Mouse (Mus musculus) liver, embryonic 11.5 days (tissue): ENCODE measurements around the gene Itgb8. TPM values are rescaled to one million over a fixed set of nuclear protein-coding genes. Genes with fewer than 3 reads are reported as not detected.

Experiments used
- ATAC-seq: fragments of 200-750 bp; cut with Nextera tagmentation; replicated peaks from 2 replicates; pipeline ENCODE4 v1.8.0; 2017; ENCODE audit warnings: moderate number of reproducible peaks, mild to moderate bottlenecking, moderate TSS enrichment, moderate library complexity; ENCODE audit not compliant: low FRiP score
- DNase-seq: peaks from one replicate; pipeline ENCODE4 v3.0.0-alpha.2; 2017; ENCODE audit warnings: low spot score
- H3K27ac ChIP-seq: fragments of 300-500 bp; sonication (generic); 2 replicates; pipeline ENCODE4 v1.5.1; 2014; ENCODE audit warnings: mild to moderate bottlenecking, low read depth, low read length, control low read depth
- H3K27me3 ChIP-seq: fragments of 300-500 bp; sonication (generic); replicated peaks from 2 replicates; pipeline ENCODE4 v1.6.1; 2014; ENCODE audit warnings: low read length, mixed read lengths; ENCODE audit not compliant: control insufficient read depth, insufficient read depth
- H3K36me3 ChIP-seq: fragments of 300-500 bp; sonication (generic); 2 replicates; pipeline ENCODE4 v1.6.1; 2014; ENCODE audit warnings: mild to moderate bottlenecking, low read length, moderate library complexity, mixed read lengths; ENCODE audit not compliant: control insufficient read depth, insufficient read depth
- H3K4me1 ChIP-seq: fragments of 300-500 bp; sonication (generic); replicated peaks from 2 replicates; pipeline ENCODE4 v1.6.1; 2014; ENCODE audit warnings: low read length, mixed read lengths; ENCODE audit not compliant: control insufficient read depth, insufficient read depth
- H3K4me2 ChIP-seq: fragments of 300-500 bp; sonication (generic); 2 replicates; pipeline ENCODE4 v1.6.1; 2014; ENCODE audit warnings: mild to moderate bottlenecking, control low read depth, moderate library complexity
- H3K4me3 ChIP-seq: fragments of 300-500 bp; sonication (generic); 2 replicates; pipeline ENCODE4 v1.5.1; 2014; ENCODE audit warnings: low read depth, low read length, control low read depth
- H3K9ac ChIP-seq: fragments of 300-500 bp; sonication (generic); 2 replicates; pipeline ENCODE4 v1.6.1; 2014; ENCODE audit warnings: low read depth, low read length, control low read depth
- H3K9me3 ChIP-seq: fragments of 300-500 bp; sonication (generic); 2 replicates; pipeline ENCODE4 v1.6.1; 2016; ENCODE audit warnings: low read length, inconsistent platforms, mixed read lengths; ENCODE audit not compliant: control insufficient read depth
- WGBS: fragments of 180-500 bp; shearing (Covaris S2); extraction: QIAGEN DNeasy Blood & Tissue Kit; methylation state at CpG from one replicate; pipeline ENCODE4 v1.1.7; 2014; 5-methylcytosine and 5-hydroxymethylcytosine counted together
- polyA plus RNA-seq: library from polyadenylated mRNA; unstranded; fragments of >200 nt; fragmentation: Nextera tagmentation; extraction: Ambion mirVana; gene quantifications from 2 replicates; pipeline ENCODE4 v1.2.1, GENCODE M21; 2014

Gene Itgb8
- polyA plus RNA-seq, 1 experiment from 2014 or later: 1.4 TPM

DNA sequence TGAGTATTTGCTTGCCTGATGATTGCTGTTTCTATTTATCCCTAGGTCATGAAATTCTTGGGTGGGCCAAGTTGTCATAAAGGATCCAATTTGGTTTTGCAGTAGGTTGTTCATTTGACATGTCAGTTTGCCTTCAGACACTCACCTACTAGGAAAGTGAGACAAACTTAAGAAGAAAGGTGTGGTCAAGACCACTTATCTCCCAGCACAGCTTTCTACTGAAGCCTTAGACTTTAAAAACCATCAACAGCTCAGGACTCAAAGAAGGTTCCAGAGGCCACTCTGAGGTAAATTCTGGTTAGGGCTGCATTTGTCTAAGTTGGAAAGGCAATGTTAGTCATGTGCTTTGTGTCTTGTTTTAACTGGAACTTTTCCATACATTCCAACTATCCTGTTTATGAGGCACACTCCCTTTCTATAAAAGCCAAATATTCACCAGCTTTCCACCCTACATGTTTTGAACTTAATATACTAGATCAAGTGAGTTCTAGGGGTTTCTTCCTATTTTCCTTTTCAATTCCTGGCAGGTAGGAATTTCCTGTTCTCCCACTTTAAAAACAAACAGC is 20.8 kb downstream of the Itgb8 start:
- Histone ChIP-seq H3K9me3 (no peaks in the 10 kb centered on the region), H3K27ac (no peak overlapping the region), H3K4me2 (no peak overlapping the region), H3K27me3 (no peaks in the 10 kb centered on the region), H3K36me3 (no peaks in the 10 kb centered on the region), H3K9ac (no peak overlapping the region), H3K4me3 (no peak overlapping the region), H3K4me1 (no peaks in the 10 kb centered on the region)
- ATAC-seq (0 out of 2 replicates have a peak, but pooled peaks have one; percentile 22), DNase-seq (no peak)

DNA sequence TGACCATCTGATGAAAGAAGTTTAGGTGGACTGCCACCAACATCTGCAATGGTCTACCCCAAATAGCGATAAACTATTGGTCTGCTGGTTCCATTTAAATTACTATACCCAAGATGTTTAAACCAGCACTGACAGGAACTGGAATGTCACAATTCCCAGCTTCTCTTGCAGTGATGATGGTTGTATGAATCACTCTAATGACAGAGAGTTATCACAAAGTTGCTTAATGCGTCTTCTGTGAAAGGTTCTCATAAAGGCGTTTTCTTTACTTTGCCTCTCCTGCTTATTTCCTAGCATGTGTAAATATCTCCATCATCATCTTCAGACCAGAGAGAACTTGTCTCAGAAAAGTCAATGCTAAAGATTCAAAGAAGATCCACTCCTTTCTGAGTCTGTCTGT is 23.4 kb downstream of the Itgb8 start:
- no peaks in the 10 kb centered on the region for H3K27me3 ChIP-seq
- no peak for DNase-seq
- no peak overlapping the region for H3K27ac ChIP-seq
- no peak overlapping the region for H3K9ac ChIP-seq
- 86% methylated on average over 3 of the region's 3 CpGs for WGBS
- no peaks in the 10 kb centered on the region for H3K9me3 ChIP-seq
- H3K4me2 ChIP-seq: no peak overlapping the region
- no peaks in the 10 kb centered on the region for H3K4me1 ChIP-seq
- no peak overlapping the region for H3K4me3 ChIP-seq
- H3K36me3 ChIP-seq: no peaks in the 10 kb centered on the region
- no peak for ATAC-seq

DNA sequence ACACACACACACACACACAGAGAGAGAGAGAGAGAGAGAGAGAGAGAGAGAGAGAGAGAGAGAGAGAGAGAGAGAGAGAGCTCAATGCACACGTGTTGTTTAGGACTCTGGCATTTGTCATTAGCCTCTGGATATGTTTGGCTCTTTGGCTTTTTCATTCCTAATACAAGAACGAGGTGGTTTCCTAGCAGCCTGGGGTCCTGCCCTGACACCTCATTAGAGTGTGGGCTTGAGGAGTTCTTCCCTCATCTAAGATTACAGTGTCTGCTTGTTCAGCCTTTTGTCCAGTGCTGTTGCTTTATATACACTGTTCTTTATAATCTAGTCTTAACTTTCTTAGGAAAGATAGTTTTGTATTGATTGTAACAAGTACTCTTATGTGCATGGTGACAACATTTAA is 27.1 kb downstream of the Itgb8 start:
- no peak overlapping the region for H3K27ac ChIP-seq
- no peak overlapping the region for H3K4me3 ChIP-seq
- no peaks in the 10 kb centered on the region for H3K4me1 ChIP-seq
- DNase-seq: no peak
- WGBS: 55% methylated on average over 2 of the region's 2 CpGs
- H3K9ac ChIP-seq: no peak overlapping the region
- H3K36me3 ChIP-seq: no peaks in the 10 kb centered on the region
- H3K9me3 ChIP-seq: no peaks in the 10 kb centered on the region
- ATAC-seq: no peak
- H3K4me2 ChIP-seq: no peak overlapping the region
- H3K27me3 ChIP-seq: no peaks in the 10 kb centered on the region

DNA sequence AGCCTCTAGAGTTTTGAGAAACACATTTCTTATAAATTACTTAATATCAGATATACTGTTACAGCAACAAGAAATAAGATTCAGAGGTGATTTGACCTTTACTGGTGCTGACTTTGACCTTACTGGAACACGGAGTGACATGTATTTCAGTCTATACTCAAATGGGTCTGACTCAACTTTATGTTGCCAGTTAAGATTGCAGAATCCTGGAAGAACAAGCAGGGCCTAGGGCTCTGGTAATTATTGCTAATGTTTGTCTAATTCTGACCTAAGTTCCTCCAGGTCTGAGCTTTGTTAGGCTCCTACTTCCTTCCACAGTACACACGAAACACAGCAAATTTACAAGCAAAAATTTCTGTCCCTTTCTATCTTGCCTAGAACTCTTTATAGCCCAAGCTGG is 28.0 kb downstream of the Itgb8 start:
- WGBS: 79% methylated on average over 2 of the region's 2 CpGs
- H3K4me3 ChIP-seq: no peak overlapping the region
- no peak overlapping the region for H3K9ac ChIP-seq
- DNase-seq (no peak), ATAC-seq (no peak)
- no peak overlapping the region for H3K4me2 ChIP-seq
- H3K27me3 ChIP-seq: no peaks in the 10 kb centered on the region
- H3K36me3 ChIP-seq: no peaks in the 10 kb centered on the region
- H3K9me3 ChIP-seq: no peaks in the 10 kb centered on the region
- no peaks in the 10 kb centered on the region for H3K4me1 ChIP-seq
- no peak overlapping the region for H3K27ac ChIP-seq

DNA sequence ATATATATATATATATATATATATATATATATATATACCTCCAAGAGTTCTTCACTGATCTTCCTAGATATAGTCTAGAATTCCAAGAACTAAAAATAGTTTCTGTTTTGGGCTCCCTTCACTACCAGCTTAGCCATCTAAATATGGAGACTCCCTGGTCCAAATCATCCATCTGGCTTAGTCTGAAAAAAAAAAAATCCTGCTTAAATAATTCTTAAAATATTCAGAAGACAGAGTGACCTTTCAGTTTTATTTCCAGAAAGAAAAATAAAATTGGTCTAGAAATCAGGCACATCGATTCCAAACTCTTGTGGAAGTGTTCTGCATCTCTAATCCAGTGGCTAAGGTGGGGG is 28.6 kb downstream of the Itgb8 start:
- H3K4me2 ChIP-seq: no peak overlapping the region
- WGBS: 80% methylated on average over 1 of the region's 1 CpGs
- DNase-seq (no peak), ATAC-seq (no peak)
- no peak overlapping the region for H3K27ac ChIP-seq
- H3K9ac ChIP-seq: no peak overlapping the region
- H3K36me3 ChIP-seq: no peaks in the 10 kb centered on the region
- H3K4me3 ChIP-seq: no peak overlapping the region
- no peaks in the 10 kb centered on the region for H3K9me3 ChIP-seq
- H3K27me3 ChIP-seq: no peaks in the 10 kb centered on the region
- H3K4me1 ChIP-seq: no peaks in the 10 kb centered on the region

DNA sequence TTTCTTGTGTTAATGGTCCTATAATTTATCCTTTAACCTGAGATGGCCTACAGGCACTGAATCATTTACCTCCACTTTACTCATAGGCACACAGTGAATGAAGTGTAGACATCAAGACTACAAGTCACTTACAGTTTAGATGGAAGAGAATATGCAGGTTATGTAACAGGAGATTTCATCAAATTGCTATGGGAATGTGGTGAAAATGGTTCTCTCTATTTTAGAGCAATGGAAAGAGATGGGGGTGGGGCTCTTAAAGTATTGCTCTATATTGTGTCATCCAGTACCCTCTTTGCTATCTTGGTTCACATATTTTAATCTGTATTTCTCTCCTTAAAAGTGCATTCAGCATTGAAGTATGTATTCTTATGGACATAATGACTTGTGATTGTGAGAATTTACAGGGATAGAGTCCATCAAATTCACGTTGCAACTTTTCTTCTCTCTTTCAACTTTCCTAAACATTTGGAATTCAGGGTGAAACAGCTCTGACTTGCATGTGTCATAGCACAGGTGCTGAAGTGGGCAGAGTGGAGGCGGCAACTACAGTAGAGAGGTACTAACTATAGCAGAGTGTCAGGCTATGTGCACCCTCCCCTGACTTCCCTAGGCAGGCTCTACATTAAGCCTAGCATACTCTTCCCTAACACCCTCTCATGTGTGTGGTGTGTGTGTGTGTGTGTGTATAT is 29.1 kb downstream of the Itgb8 start:
- no peaks in the 10 kb centered on the region for H3K9me3 ChIP-seq
- no peak overlapping the region for H3K4me3 ChIP-seq
- no peaks in the 10 kb centered on the region for H3K36me3 ChIP-seq
- no peak overlapping the region for H3K9ac ChIP-seq
- H3K4me1 ChIP-seq: no peaks in the 10 kb centered on the region
- ATAC-seq: no peak
- WGBS: 87% methylated on average over 2 of the region's 2 CpGs
- no peak overlapping the region for H3K27ac ChIP-seq
- H3K4me2 ChIP-seq: no peak overlapping the region
- H3K27me3 ChIP-seq: no peaks in the 10 kb centered on the region
- no peak for DNase-seq

DNA sequence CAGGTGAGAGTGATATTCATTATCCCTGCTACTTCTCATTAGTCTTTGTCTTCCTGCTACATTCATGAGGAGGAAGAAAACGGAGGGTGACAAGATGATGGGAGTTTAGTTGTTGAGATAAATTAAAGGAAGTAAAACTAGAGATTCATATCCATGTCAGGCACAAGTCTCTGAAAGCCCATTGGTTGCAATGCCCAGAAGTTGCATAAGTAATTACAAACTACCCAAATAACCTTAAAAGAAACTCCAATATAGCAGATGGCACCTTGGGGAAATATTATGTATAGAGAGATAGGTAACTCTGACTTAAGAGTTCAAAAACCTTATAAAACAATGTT is 31.2 kb downstream of the Itgb8 start:
- H3K27ac ChIP-seq: no peak overlapping the region
- no peak overlapping the region for H3K4me2 ChIP-seq
- H3K9me3 ChIP-seq: no peaks in the 10 kb centered on the region
- DNase-seq (no peak), ATAC-seq (no peak)
- no peak overlapping the region for H3K4me3 ChIP-seq
- WGBS: 43% methylated on average over 1 of the region's 1 CpGs
- H3K36me3 ChIP-seq: no peaks in the 10 kb centered on the region
- H3K27me3 ChIP-seq: no peaks in the 10 kb centered on the region
- H3K4me1 ChIP-seq: no peaks in the 10 kb centered on the region
- H3K9ac ChIP-seq: no peak overlapping the region

DNA sequence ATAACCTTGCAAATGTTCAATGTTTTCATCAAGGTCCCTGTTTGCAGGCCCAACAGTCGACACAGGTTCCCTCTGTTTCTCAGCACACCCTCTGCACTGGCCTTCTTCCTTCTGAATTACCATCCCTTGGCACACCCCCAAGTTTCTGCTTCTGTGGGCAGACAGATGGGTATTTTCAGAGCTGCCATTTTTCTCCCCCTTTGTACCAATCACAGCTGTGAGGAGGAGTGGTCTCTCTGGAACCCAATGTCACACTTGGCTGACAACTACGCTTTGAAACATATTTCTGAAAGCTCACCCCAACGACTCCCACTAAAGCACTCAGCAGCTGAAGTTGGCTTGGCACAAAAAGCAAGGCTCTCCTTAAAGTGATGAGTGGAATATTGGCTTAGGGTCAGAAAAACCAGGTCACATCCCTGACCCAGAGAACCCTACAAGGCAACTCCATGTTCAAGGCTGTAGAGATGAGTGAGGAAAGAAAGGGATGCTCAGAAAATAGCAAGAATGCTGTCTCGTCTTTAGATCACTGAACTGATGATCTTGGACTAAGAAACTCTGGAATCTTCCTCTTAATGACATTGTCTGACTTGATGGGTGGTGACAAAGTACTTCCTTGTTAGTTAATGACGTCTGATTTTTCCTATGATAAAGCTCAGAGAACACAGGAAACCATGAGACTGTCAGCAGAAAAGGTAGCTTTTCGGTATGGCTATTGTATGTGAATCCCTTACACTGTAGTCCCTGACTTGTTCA is 31.7 kb downstream of the Itgb8 start:
- Histone ChIP-seq H3K4me1 (no peaks in the 10 kb centered on the region), H3K9me3 (no peaks in the 10 kb centered on the region), H3K4me2 (no peak overlapping the region), H3K36me3 (no peaks in the 10 kb centered on the region), H3K4me3 (no peak overlapping the region), H3K27me3 (no peaks in the 10 kb centered on the region), H3K9ac (no peak overlapping the region), H3K27ac (no peak overlapping the region)
- ATAC-seq (no peak), DNase-seq (no peak)
- 71% methylated on average over 6 of the region's 6 CpGs for WGBS

DNA sequence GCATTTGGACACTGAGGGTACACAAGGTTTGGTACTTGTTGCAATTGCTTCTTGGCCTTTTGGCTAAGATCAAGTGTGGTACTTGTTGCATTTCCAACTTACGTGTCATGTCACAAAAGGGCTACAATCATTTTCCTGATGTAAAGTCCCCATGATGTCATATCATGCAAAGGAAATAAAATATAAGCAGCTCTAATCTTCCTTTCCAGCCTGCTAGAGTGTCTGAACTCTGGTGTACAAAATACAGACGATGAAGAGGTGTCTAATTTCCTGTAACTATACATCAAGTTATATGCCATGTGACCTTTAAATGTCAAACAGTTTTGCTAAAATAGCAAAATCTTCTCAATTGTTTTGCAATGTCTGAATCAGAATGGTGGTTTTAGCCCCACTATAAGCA is 34.2 kb downstream of the Itgb8 start:
- H3K4me2 ChIP-seq: no peak overlapping the region
- DNase-seq (no peak), ATAC-seq (no peak)
- WGBS: 72% methylated on average over 2 of the region's 2 CpGs
- H3K4me3 ChIP-seq: no peak overlapping the region
- no peaks in the 10 kb centered on the region for H3K9me3 ChIP-seq
- H3K4me1 ChIP-seq: no peaks in the 10 kb centered on the region
- H3K27me3 ChIP-seq: no peaks in the 10 kb centered on the region
- no peak overlapping the region for H3K9ac ChIP-seq
- no peaks in the 10 kb centered on the region for H3K36me3 ChIP-seq
- H3K27ac ChIP-seq: no peak overlapping the region
